11 mouse cellular contexts compared by ENCODE assay signal in the genomic region with DNA sequence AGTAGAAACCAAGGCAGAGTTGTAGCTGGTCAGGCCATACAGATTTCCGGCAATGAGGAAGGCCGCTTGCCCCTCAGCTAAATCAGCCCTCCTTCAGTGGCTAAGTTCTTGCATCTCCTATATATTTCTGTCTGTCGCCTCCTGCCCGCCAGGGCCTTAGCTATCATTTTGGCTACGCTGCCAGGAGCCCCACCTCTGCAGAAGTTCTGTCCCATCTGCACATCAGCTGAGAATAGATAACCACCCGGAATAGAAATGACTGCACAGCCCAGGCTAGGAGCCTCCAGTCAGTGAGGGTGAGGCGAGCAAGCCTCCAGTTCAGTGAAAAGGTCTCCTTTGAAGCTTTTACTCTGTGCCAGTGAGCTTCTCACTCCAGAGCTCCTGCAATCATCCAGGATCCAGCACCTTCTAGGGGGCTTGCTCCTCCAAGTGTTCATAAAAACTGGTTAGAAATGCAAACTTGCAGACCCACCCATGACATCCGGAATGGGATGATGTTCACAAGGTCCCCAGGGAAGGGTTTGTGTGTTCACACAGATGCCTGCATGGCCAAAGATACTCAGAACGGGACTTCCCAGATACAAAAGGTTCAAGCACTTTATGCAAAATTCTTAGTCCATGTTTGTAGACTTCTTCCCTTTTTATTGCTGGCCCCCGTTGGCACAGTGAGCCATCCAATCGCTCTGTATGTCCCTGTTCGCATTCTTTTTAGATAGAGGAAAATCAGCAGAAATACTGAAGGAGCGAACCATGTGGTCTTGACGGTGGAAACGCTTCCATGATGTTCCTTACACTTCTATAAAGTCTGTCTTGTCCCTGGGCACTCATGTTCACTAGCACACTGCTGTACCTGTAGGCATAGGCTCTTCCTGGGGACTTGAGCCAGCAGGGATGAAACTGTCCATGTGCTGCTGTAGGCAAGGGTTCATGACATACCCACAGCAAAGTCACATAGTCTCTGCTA. TPM values are rescaled to one million over a fixed set of nuclear protein-coding genes. Genes with fewer than 3 reads are reported as not detected.
DNase-seq lines count a peak whose midpoint lies in the region; ATAC-seq and TF ChIP-seq lines count a peak whose summit lies in the region.
"Had no signal": no experiment of that assay in that cellular context is flagged by ENCODE, and none has a peak within 500 bp of the region (broad histone marks: within the 10 kb centered on the region; RNA-seq: fewer than 3 reads in every experiment).

No protein-coding gene starts in this region.

- H3K4me2 ChIP-seq in lung, embryonic 15.5 days, result no peak overlapping the region
- H3K4me2 ChIP-seq in lung, postnatal 0 days (replicated peaks; ENCODE audit: low read depth, low read length), result no peak overlapping the region
- H3K4me2 ChIP-seq in liver, embryonic 13.5 days, result peak overlapping the region; percentile 53
- no peak overlapping the region for H3K4me2 ChIP-seq in hindbrain, embryonic 12.5 days (replicated peaks)
- H3K4me2 ChIP-seq: neural tube, embryonic 12.5 days had no signal

- H3K4me1 ChIP-seq in lung, embryonic 15.5 days, result peaks cover 26% of the 10 kb centered on the region
- no peaks in the 10 kb centered on the region for H3K4me1 ChIP-seq in lung, postnatal 0 days (ENCODE audit: insufficient read depth, low read depth, low read length)
- H3K4me1 ChIP-seq in liver, embryonic 13.5 days (replicated peaks), result peaks cover 53% of the 10 kb centered on the region
- H3K4me1 ChIP-seq in limb, embryonic 10.5 days, result no peaks in the 10 kb centered on the region
- H3K4me1 ChIP-seq in hindbrain, embryonic 12.5 days, result 0 out of 2 replicates have a peak, but pooled peaks cover 9% of the 10 kb centered on the region
- H3K4me1 ChIP-seq: neural tube, embryonic 12.5 days had no signal

- WGBS in lung, embryonic 15.5 days, result 88% methylated on average over 15 of the region's 15 CpGs
- WGBS in lung, postnatal 0 days, result 91% methylated on average over 15 of the region's 15 CpGs
- 67% methylated on average over 15 of the region's 15 CpGs for WGBS in liver, embryonic 13.5 days (ENCODE audit: insufficient replicate concordance)
- WGBS in limb, embryonic 10.5 days, result 95% methylated on average over 15 of the region's 15 CpGs
- WGBS in hindbrain, embryonic 12.5 days, result 94% methylated on average over 15 of the region's 15 CpGs

- no peak for TF ChIP-seq CTCF in lung, postnatal 0 days (IDR thresholded peaks at IDR 0.05)

- no peak for ATAC-seq in lung, embryonic 15.5 days (ENCODE audit: borderline replicate concordance, extremely low read depth, low FRiP score, low TSS enrichment)
- no peak for ATAC-seq in lung, postnatal 0 days
- ATAC-seq in liver, embryonic 13.5 days (ENCODE audit: low read depth), result peak; percentile 98
- no peak for ATAC-seq in hindbrain, embryonic 12.5 days (ENCODE audit: low FRiP score)

- H3K27ac ChIP-seq in lung, embryonic 15.5 days, result 0 out of 2 replicates have a peak overlapping the region, but pooled peaks have one; percentile 17
- no peak overlapping the region for H3K27ac ChIP-seq in lung, postnatal 0 days (ENCODE audit: low read length)
- H3K27ac ChIP-seq in liver, embryonic 13.5 days, result peak overlapping the region; percentile 77
- no peak overlapping the region for H3K27ac ChIP-seq in limb, embryonic 10.5 days
- no peak overlapping the region for H3K27ac ChIP-seq in hindbrain, embryonic 12.5 days
- H3K27ac ChIP-seq: neural tube, embryonic 12.5 days had no signal

- no peaks in the 10 kb centered on the region for H3K36me3 ChIP-seq in lung, embryonic 15.5 days
- no peaks in the 10 kb centered on the region for H3K36me3 ChIP-seq in lung, postnatal 0 days (ENCODE audit: insufficient read depth, low read length)
- peaks cover 64% of the 10 kb centered on the region for H3K36me3 ChIP-seq in liver, embryonic 13.5 days
- peaks cover 21% of the 10 kb centered on the region for H3K36me3 ChIP-seq in limb, embryonic 10.5 days
- no peaks in the 10 kb centered on the region for H3K36me3 ChIP-seq in hindbrain, embryonic 12.5 days
- H3K36me3 ChIP-seq: neural tube, embryonic 12.5 days had no signal

- no peak overlapping the region for H3K4me3 ChIP-seq in lung, embryonic 15.5 days
- H3K4me3 ChIP-seq in lung, postnatal 0 days (ENCODE audit: low read depth, low read length), result no peak overlapping the region
- peak overlapping the region; percentile 26; the same call in 1 of the 2 replicates for H3K4me3 ChIP-seq in liver, embryonic 13.5 days (replicated peaks)
- no peak overlapping the region for H3K4me3 ChIP-seq in limb, embryonic 10.5 days
- no peak overlapping the region for H3K4me3 ChIP-seq in hindbrain, embryonic 12.5 days
- H3K4me3 ChIP-seq: neural tube, embryonic 12.5 days had no signal

- no peak overlapping the region for H3K9ac ChIP-seq in lung, embryonic 15.5 days
- H3K9ac ChIP-seq in lung, postnatal 0 days (replicated peaks; ENCODE audit: low read depth), result no peak overlapping the region
- H3K9ac ChIP-seq in liver, embryonic 13.5 days, result peak overlapping the region; percentile 46
- H3K9ac ChIP-seq in hindbrain, embryonic 12.5 days, result no peak overlapping the region
- H3K9ac ChIP-seq: neural tube, embryonic 12.5 days had no signal

- DNase-seq in lung, postnatal 0 days (ENCODE audit: low spot score), result no peak
- DNase-seq in c-Kit-positive CD71-positive TER-119-negative erythroid progenitor cells, embryonic 14.5 days (ENCODE audit: low read depth), result peak; percentile 52
- peak; percentile 66 for DNase-seq in liver, embryonic 13.5 days
- peak; percentile 37 to 40 for DNase-seq in spleen, postnatal 14 days (ENCODE audit: low spot score in 2 of 2)
- no peak for DNase-seq in cerebellum, postnatal 4 days (ENCODE audit: low spot score in 2 of 2)
- DNase-seq in limb, embryonic 10.5 days (ENCODE audit: low spot score), result no peak
- DNase-seq: heart, adult 11 months; layer of hippocampus, adult 9-11 months had no signal

- H3K27me3 ChIP-seq in lung, embryonic 15.5 days, result no peaks in the 10 kb centered on the region
- H3K27me3 ChIP-seq in lung, postnatal 0 days (replicated peaks; ENCODE audit: insufficient read depth, low read length), result no peaks in the 10 kb centered on the region
- no peaks in the 10 kb centered on the region for H3K27me3 ChIP-seq in liver, embryonic 13.5 days
- H3K27me3 ChIP-seq in limb, embryonic 10.5 days (ENCODE audit: low read depth, poor library complexity, severe bottlenecking), result no peaks in the 10 kb centered on the region
- no peaks in the 10 kb centered on the region for H3K27me3 ChIP-seq in hindbrain, embryonic 12.5 days
- H3K27me3 ChIP-seq: neural tube, embryonic 12.5 days had no signal

- TF ChIP-seq EP300 in lung, postnatal 0 days (IDR thresholded peaks at IDR 0.05), result no peak

- H3K9me3 ChIP-seq in lung, embryonic 15.5 days, result no peaks in the 10 kb centered on the region
- no peaks in the 10 kb centered on the region for H3K9me3 ChIP-seq in lung, postnatal 0 days (ENCODE audit: low read length)
- no peaks in the 10 kb centered on the region for H3K9me3 ChIP-seq in liver, embryonic 13.5 days (replicated peaks)
- H3K9me3 ChIP-seq in limb, embryonic 10.5 days (replicated peaks), result no peaks in the 10 kb centered on the region
- H3K9me3 ChIP-seq in hindbrain, embryonic 12.5 days (replicated peaks), result 0 out of 2 replicates have a peak, but pooled peaks cover 2% of the 10 kb centered on the region
- H3K9me3 ChIP-seq: neural tube, embryonic 12.5 days had no signal

RNA-seq across cellular contexts. Expression of gene Slc7a1, which starts 10.4 kb away (rescaled TPM):
- polyA plus RNA-seq in lung, embryonic 15.5 days (2015; fragmentation: Nextera tagmentation; extraction: Ambion mirVana), result 15.5 TPM in 2 replicates
- 5.8 and 6.0 TPM in 2 replicates for polyA plus RNA-seq in lung, postnatal 0 days (2015; fragmentation: Nextera tagmentation; extraction: Ambion mirVana)
- 17.7 and 21.5 TPM in 2 replicates for polyA plus RNA-seq in liver, embryonic 13.5 days (2015; fragmentation: Nextera tagmentation; extraction: Ambion mirVana)
- polyA plus RNA-seq in limb, embryonic 10.5 days (2016; fragmentation: Nextera tagmentation; extraction: Ambion mirVana), result 13.2 and 17.8 TPM in 2 replicates
- polyA plus RNA-seq in hindbrain, embryonic 12.5 days (2016; fragmentation: Nextera tagmentation; extraction: Ambion mirVana), result 15.4 and 17.1 TPM in 2 replicates

Comparison
In these comparisons a context has a peak if more than half of its experiments do, and no peak if none do; other contexts are left out.
1. H3K27ac ChIP-seq: peak in lung, embryonic 15.5 days (single experiment) and liver, embryonic 13.5 days (single experiment); none in lung, postnatal 0 days (single experiment), limb, embryonic 10.5 days (single experiment) and hindbrain, embryonic 12.5 days (single experiment).
2. DNase-seq: peak in c-Kit-positive CD71-positive TER-119-negative erythroid progenitor cells, embryonic 14.5 days (single experiment), liver, embryonic 13.5 days (single experiment) and spleen, postnatal 14 days (2 of 2); none in lung, postnatal 0 days (single experiment), cerebellum, postnatal 4 days (0 of 2) and limb, embryonic 10.5 days (single experiment).